Mouse (Mus musculus): Measurements from ENCODE around the gene Il17c. TPM values are rescaled to one million over a fixed set of nuclear protein-coding genes. Genes with fewer than 3 reads are reported as not detected.

Gene Il17c
- not detected for total RNA-seq (2022)

DNA sequence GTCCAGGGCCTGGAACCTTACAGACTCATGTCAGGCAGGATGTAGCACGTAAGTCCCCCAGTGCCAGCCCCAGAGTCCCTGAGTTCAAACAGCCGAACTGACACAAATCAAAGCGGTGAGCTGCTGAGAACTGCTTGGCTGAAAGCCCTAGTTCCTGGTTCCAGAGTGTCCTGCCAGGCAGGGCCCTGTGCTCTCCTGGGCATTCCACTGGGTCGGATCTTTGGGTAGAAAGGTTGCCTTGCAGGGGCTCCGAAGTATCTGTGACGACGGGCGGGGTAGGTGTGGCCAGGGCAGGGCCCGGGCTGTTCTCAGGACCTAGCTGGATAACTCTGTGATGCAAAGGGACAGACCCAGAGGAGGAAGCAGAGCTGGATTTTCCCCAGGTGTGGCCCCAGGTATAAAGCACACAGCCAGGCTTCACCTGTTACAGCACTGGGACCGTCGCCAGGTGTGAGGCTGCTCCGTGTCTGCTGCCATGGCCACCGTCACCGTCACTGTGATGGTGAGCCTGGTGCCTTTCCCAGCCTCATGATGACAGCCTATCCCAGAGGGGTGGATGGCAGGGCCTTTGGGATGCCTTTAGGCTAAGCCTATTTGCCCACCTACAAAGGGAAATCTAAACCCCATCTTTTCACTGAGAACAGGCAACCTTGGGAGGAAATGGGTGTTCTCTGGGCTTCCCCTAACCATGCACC is at the start of gene Il17c:
Gene Il17c (plus strand): TSS at position 645 of the 695 bp plus-strand sequence.
- no peak for DNase-seq (ENCODE audit: low spot score in 2 of 2)

DNA sequence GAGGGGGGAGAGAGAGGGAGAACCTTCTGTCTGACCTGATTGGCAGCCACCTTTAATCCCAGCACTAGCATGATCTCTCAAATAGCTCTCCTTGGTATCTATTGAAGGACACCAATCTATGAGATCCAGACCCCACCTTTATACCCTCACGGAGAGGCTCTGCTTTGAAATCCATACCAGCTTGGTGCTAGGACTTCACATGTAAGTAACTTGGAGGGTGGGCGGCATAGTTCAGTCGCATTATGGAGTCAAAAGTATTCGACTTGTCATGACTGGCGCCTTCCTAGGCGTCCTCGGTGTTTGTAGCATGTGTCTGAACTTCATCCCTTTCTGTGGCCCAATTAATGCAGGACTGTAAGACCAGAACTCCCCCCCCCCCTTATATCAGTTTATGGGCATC is 46.5 kb upstream of the Il17c start:
- DNase-seq (ENCODE audit: low spot score in 2 of 2): no peak

DNA sequence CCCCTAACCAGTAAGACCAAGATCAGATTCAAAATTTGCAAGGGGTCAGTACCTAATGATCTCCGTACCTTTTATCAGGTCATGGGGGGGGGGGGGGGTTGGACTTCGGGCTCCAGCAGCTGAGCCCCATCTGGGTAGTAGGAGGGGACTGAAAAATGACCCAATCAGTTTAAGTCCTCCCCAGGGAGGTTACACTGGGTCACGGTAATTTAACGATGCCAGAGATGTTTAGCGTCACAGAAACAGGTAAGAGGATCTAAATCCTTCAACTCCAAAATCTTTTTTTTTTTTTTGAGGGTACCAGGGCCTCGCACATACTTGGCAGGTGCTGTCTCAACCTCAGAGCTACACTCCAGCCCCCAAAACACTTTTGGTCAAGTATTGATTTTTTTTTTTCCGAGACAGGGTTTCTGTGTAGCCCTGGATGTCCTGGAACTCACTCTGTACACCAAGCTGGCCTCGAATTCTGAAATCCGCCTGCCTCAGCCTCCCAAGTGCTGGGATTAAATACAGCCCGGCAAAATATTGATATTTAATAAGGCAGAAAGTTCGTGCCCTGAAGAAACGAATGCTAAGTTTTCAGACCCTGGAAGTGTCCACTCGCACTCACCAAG is 46.0 kb upstream of the Il17c start:
- no peak for DNase-seq (ENCODE audit: low spot score in 2 of 2)

- DNase-seq (ENCODE audit: low spot score in 2 of 2): peak; percentile 97 to 99
Observed at GRCm38 (mm10) chr8:122376365-122377231, 45.2 kb upstream of the Il17c start, which contains the start of gene Zc3h18. TSS of gene Zc3h18 (plus strand) at chr8:122376609.

DNA sequence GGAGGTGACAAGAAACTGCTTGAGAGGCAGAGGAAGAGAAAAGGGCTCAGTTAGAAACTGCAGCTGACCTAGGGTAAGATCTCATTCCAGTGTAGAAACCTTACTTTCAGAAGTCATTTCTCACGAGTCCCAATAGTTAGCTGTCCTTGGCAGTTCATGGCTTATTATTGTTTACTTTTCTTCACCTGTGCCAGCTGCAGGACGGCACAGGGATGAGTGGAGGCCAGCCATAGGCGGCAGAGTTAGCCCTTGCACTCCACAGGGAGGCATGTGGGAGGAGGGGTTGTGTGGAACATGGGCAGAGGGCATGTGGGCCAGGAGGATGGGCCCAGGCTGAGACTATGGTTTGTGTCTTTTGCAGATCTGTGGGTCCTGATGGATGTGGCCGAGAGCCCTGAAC is 38.8 kb upstream of the Il17c start:
- no peak for DNase-seq (ENCODE audit: low spot score in 2 of 2)

GRCm38 (mm10) chr8:122389357-122389756 is 32.5 kb upstream of the Il17c start:
- no peak for DNase-seq (ENCODE audit: low spot score in 2 of 2)

DNA sequence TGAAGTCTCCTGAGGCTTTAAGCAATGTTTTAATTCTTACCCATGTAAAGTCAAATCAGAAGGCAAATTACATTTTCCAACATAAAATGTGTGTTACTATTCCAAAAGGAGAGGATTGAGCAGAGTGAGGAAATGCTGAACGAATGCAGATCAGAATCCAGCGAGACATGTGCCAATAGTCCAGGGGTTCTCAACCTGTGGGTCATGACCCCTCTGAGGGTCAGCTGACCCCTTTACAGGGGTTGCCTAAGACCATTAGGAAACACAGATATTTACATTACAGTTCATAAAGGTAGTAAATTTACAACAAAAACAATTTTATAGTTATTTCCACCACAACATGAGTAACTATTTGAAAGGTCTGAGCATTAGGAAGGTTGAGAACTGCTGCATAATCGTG is 31.1 kb upstream of the Il17c start:
- no peak for DNase-seq (ENCODE audit: low spot score in 2 of 2)

DNA sequence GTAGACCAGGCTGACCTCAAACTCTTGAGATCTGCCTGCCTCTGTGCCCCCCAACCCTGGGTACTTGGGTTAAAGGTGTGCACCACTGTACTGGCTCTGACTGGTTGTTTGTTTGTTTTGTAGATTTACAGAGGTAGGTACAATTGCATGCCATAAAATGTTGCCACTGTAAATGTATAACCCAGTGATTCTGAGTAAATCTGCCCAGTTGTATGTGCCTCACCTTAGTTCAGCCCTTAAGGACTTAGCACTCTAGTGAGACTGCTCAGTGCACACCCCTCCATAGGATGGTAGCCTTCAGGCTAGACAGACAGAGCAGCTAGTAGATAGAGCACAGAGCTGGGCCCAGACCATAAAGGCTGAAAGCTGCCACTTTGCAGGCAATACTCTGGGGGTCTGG is 28.1 kb upstream of the Il17c start:
- DNase-seq (ENCODE audit: low spot score in 2 of 2): no peak

GRCm38 (mm10) chr8:122395291-122395690 is 26.5 kb upstream of the Il17c start:
- no peak for DNase-seq (ENCODE audit: low spot score in 2 of 2)

GRCm38 (mm10) chr8:122398186-122398585 is 23.6 kb upstream of the Il17c start:
- peak in 1 of 2 experiments; percentile 65 for DNase-seq (ENCODE audit: low spot score in 2 of 2)

- no peak for DNase-seq (ENCODE audit: low spot score in 2 of 2)
Observed at GRCm38 (mm10) chr8:122405146-122405805, 16.5 kb upstream of the Il17c start.

DNA sequence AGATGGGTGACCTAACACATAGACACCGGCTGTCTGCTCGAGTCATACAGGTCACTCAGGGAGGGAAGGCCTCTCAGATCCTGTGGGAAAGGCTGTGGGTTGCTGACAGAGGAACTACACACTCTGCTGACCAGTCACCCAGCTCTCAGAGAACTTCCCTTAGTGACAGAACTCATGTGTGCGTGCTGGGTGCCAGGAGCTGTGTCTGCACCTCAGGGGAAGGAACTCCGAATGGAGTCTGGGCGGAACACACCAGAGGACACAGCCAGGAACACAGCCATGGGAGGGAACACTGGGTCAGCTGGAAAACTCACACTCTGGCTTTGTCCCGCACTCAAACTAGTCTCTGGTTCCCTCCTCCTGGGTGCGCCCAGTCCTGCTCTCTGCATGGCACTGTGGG is 14.1 kb upstream of the Il17c start:
- no peak for DNase-seq (ENCODE audit: low spot score in 2 of 2)

GRCm38 (mm10) chr8:122414311-122414710 is 7.5 kb upstream of the Il17c start:
- DNase-seq (ENCODE audit: low spot score in 2 of 2): no peak

- DNase-seq (ENCODE audit: low spot score in 2 of 2): no peak
Observed at GRCm38 (mm10) chr8:122415554-122415953, 6.3 kb upstream of the Il17c start.

DNA sequence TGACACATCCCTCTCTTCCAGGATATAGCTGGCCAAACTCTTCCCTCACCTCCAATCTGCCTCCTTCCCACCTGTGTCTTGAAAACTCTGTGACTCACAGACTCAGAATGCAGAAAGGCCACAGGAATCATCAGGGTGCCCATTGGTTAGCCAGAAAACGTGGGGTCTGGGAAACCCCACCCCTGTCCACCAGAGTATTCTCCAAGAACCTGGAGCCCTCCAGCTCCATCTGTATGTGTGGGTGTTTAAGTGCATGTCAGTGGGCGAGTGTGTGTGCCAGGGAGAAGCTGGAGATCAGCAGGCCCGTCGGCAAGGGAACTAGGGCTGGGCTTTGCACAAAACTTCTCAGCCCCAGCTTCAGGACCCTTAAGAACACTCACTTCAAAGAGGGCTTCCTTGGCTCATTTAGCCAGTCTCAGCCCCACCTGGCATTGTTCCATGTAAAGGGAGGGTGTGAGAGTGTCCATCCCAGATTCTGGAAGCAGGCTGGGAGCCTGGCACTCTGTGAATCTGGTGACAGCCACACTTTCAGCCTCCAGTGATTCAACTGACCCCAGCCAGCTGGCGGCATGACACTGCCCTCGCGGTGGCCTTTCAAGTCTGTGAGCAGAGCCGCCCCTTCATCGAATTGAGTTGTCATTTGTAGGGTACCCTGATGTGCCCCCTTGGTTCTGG is 1.8 kb upstream of the Il17c start:
- no peak for DNase-seq (ENCODE audit: low spot score in 2 of 2)

DNA sequence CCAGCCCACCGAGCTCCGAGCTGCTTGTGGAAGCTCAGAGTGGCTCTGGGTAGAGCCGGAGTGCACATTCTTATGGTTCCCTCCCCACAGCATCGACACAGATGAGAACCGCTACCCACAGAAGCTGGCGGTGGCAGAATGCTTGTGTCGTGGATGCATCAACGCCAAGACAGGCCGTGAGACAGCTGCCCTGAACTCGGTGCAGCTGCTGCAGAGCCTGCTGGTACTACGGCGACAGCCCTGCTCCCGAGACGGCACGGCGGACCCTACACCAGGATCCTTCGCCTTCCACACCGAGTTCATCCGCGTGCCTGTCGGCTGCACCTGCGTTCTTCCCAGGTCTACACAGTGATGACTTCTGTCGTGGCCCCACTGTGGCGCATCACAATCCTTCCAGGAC is 1.4 kb downstream of the Il17c start:
- DNase-seq (ENCODE audit: low spot score in 2 of 2): no peak

DNA sequence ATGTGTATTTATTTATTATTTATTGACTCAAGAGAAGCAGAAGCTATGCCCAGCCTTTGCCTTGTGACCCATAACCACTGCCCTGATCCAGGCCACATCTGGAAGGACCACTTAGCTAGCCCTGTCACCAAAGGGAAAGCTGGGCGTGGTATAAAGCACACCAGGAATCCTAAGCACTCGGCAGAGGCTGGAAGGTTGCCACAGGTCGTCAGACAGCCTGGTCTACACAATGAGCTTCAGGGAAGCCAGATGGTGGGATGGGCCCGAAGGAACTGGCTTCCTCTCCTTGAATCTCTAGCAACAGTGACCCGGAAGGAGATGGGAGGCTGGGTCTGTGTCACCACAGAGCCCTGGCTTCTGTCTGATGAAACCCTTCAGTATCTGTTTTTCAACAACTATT is 1.8 kb downstream of the Il17c start:
- no peak for DNase-seq (ENCODE audit: low spot score in 2 of 2)

GRCm38 (mm10) chr8:122426145-122426544 is 4.3 kb downstream of the Il17c start:
- DNase-seq (ENCODE audit: low spot score in 2 of 2): no peak

- DNase-seq (ENCODE audit: low spot score in 2 of 2): no peak
Observed at GRCm38 (mm10) chr8:122427607-122428006, 5.8 kb downstream of the Il17c start.

- no peak for DNase-seq (ENCODE audit: low spot score in 2 of 2)
Observed at GRCm38 (mm10) chr8:122428163-122428562, 6.3 kb downstream of the Il17c start.

DNA sequence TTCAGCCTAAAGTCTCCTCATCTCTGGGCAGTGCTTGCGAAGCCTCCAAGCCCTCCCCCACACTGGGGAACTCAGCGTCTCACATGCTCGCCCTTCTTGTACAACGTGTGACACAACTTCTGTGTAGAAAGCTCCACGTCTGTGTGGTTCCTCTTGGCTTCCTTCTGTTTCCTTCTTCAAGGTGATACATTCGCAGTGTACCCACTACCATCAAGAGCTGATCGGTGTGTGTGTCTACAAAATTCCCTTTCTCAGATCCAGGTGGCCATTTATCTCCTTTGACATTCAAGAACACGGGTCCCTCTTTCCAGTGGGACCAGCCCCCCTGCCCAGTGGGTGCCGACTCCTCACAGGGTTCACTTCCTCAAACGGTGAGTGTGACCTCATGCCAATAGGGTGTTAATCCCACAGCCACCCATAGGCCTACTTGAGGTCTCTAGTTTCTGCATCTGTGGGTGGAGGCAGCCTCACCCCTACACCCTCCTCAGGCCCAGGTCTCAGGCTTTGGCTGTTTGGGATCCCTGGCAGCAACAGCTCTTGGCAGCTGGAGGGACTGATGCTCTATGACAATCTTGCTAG is 8.3 kb downstream of the Il17c start:
- DNase-seq (ENCODE audit: low spot score in 2 of 2): no peak

Measured in gastrocnemius, adult 8-10 months (tissue).